Mouse (Mus musculus) midbrain, embryonic 13.5 days (tissue): ENCODE measurements around the gene Cers6. TPM values are rescaled to one million over a fixed set of nuclear protein-coding genes. Genes with fewer than 3 reads are reported as not detected.

ENCODE experiments used
- ATAC-seq: fragments of 200-750 bp; cut with Nextera tagmentation; 2 replicates; pipeline ENCODE4 v1.8.0; 2017; ENCODE audit warnings: mild to moderate bottlenecking, moderate TSS enrichment, moderate library complexity
- H3K27ac ChIP-seq: fragments of 300-500 bp; sonication (generic); 2 replicates; pipeline ENCODE4 v1.5.1; 2015; ENCODE audit warnings: inconsistent platforms, mild to moderate bottlenecking, moderate library complexity
- H3K27me3 ChIP-seq: fragments of 300-500 bp; sonication (generic); 2 replicates; pipeline ENCODE4 v1.6.1; 2015; ENCODE audit warnings: mild to moderate bottlenecking, inconsistent platforms
- H3K36me3 ChIP-seq: fragments of 300-500 bp; sonication (generic); 2 replicates; pipeline ENCODE4 v1.6.1; 2015; ENCODE audit warnings: mild to moderate bottlenecking, inconsistent platforms
- H3K4me1 ChIP-seq: fragments of 300-500 bp; sonication (generic); replicated peaks from 2 replicates; pipeline ENCODE4 v1.6.1; 2015; ENCODE audit warnings: inconsistent platforms
- H3K4me2 ChIP-seq: fragments of 300-500 bp; sonication (generic); replicated peaks from 2 replicates; pipeline ENCODE4 v1.6.1; 2015; ENCODE audit warnings: moderate library complexity, mild to moderate bottlenecking, inconsistent platforms
- H3K4me3 ChIP-seq: fragments of 300-500 bp; sonication (generic); replicated peaks from 2 replicates; pipeline ENCODE4 v1.5.1; 2015; ENCODE audit warnings: mild to moderate bottlenecking, inconsistent platforms
- H3K9ac ChIP-seq: fragments of 300-500 bp; sonication (generic); replicated peaks from 2 replicates; pipeline ENCODE4 v1.6.1; 2015; ENCODE audit warnings: mild to moderate bottlenecking, inconsistent platforms
- H3K9me3 ChIP-seq: fragments of 300-500 bp; sonication (generic); 2 replicates; pipeline ENCODE4 v1.6.1; 2016; ENCODE audit warnings: mild to moderate bottlenecking, inconsistent platforms
- WGBS: fragments of 180-500 bp; shearing (Covaris S2); methylation state at CpG from one replicate; pipeline ENCODE4 v1.1.7; 2015; 5-methylcytosine and 5-hydroxymethylcytosine counted together
- polyA plus RNA-seq: library from polyadenylated mRNA; unstranded; fragments of >200 nt; fragmentation: Nextera tagmentation; extraction: Ambion mirVana; gene quantifications from 2 replicates; pipeline ENCODE4 v1.2.1, GENCODE M21; 2015

Cers6 gene
- polyA plus RNA-seq, 1 experiment from 2014 or later: 54.5 TPM

DNA sequence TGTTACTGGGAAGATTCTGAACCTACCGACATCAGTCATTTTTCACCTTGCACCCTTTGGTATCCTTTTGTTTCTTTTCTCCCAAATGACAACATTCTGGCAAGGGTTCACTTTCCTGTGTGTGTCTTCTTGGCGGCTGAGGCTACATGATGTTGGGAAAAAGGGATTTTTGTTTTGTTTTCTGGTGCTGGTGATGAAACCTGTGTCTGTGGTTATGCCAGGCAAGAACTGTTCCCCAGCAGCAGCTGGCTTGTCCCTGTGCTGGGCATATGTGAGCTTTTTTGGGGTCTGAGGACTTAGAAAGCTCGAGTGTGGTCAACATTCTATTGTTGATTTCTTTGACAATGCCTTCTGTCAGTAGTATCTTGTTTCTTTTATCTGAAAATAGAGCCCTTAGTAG, 45.7 kb downstream of the Cers6 start:
- WGBS: 87% methylated on average over 3 of the region's 3 CpGs
- H3K36me3 ChIP-seq: no peaks in the 10 kb centered on the region
- no peaks in the 10 kb centered on the region for H3K9me3 ChIP-seq
- no peaks in the 10 kb centered on the region for H3K27me3 ChIP-seq
- no peak for ATAC-seq
- H3K9ac ChIP-seq: no peak overlapping the region
- H3K4me3 ChIP-seq: no peak overlapping the region
- no peaks in the 10 kb centered on the region for H3K4me1 ChIP-seq
- no peak overlapping the region for H3K27ac ChIP-seq
- H3K4me2 ChIP-seq: no peak overlapping the region

DNA sequence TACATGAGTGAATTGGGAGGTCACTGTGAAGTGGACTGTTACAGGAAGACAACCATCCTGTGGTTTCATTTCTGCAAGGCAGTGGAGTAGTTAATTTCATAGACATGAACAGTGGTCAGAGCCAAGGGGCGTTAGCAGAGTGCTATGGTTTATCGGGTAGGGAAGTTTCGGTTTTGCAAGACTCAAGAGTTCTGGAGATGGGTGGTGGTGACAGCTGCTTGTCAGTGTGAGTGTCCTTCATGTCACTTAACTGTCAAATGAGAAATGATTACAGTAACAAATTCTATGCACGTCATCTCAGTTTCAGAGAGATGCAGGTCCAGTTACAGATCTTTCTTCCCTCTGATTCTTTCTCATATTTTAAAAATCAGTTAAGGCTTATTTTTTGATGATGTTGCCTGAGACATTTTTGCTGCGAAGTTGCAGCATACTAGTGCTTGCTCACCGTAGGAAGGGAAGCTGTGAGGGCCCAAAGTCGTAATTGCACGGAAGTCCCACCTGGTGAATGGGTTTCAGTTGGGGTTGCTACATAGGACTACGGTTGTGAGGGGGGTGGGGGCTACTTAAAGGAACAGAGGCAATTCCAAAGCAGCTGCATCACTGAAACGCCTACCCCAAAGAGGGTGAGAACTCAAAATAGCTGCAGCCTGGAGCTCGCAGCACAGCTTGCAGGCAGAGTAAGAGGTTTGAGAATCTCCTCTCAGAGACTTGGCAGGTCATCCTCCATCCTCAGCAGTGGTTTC, 46.7 kb downstream of the Cers6 start:
- ATAC-seq: no peak
- Histone ChIP-seq H3K4me3 (no peak overlapping the region), H3K4me1 (no peaks in the 10 kb centered on the region), H3K27ac (no peak overlapping the region), H3K27me3 (no peaks in the 10 kb centered on the region), H3K36me3 (no peaks in the 10 kb centered on the region), H3K9ac (no peak overlapping the region), H3K9me3 (peaks cover 8% of the 10 kb centered on the region), H3K4me2 (no peak overlapping the region)
- WGBS: 90% methylated on average over 11 of the region's 11 CpGs

DNA sequence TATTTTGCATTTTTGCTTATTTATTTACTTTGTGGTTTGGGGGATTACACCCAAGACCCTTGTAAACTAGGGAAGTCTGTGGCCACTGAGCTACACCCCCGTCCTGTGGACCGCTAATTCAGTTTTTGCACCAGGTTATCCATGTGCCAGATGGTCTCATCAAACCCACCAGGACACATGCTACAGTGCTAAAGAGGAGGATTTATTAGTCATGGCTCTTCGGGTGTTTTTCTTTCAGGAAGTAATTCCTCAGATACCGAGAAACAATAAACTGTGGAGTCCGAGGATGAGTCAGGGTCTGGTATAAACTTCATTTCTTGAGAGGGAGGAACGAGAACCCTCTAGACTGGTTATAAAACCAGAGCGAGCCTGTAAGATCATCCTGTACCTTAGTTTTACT, 49.5 kb downstream of the Cers6 start:
- no peak overlapping the region for H3K27ac ChIP-seq
- H3K4me2 ChIP-seq: no peak overlapping the region
- H3K4me1 ChIP-seq: no peaks in the 10 kb centered on the region
- no peaks in the 10 kb centered on the region for H3K27me3 ChIP-seq
- H3K9ac ChIP-seq: no peak overlapping the region
- WGBS: 87% methylated on average over 7 of the region's 7 CpGs
- ATAC-seq: no peak
- H3K4me3 ChIP-seq: no peak overlapping the region
- peaks cover 8% of the 10 kb centered on the region for H3K9me3 ChIP-seq
- H3K36me3 ChIP-seq: no peaks in the 10 kb centered on the region

DNA sequence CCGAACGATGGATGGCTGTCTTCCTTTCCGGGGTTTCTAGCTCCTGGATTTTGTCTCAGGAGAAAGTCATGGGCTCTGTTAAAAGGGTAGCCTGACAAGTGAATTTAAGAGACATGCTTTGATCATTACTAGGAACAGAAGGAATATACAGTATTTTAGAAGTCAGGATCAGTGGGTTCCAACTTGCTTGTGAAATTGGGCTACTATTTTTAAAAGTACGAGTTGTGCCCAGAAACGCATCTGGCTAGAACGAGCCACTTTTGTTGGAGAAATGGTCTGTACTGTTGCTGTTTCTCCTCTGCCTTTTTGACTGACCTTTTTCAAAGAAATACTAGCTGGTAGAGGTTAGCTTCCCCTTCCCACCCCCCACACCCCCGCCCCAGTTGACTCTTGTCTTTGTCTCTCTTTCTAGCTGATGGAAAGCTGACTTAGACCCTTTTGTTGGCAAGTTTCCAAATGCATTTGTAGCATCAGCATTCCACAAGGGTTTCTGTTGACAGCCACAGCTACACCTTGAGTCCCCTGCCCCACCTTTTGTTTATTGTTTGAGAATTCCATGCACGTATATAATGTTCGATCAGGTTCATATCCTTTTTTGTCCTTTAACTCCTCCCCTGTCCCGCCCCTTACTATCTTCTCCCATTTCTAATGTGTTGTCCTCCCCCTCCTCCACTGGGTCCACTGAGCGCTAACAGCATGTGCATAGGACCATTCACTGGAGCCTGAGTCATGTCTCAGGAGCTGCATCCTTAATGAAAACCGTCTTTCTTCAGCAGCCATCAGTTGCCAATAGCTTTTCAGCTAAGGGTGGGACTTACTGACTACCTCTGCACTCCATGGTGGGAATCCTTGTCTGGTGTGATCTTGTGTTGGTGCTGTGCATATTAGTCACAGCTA, 50.6 kb downstream of the Cers6 start:
- ATAC-seq: no peak
- no peak overlapping the region for H3K4me3 ChIP-seq
- H3K4me2 ChIP-seq: no peak overlapping the region
- no peak overlapping the region for H3K27ac ChIP-seq
- no peaks in the 10 kb centered on the region for H3K27me3 ChIP-seq
- no peak overlapping the region for H3K9ac ChIP-seq
- no peaks in the 10 kb centered on the region for H3K4me1 ChIP-seq
- no peaks in the 10 kb centered on the region for H3K36me3 ChIP-seq
- WGBS: 87% methylated on average over 12 of the region's 12 CpGs
- peaks cover 8% of the 10 kb centered on the region for H3K9me3 ChIP-seq

DNA sequence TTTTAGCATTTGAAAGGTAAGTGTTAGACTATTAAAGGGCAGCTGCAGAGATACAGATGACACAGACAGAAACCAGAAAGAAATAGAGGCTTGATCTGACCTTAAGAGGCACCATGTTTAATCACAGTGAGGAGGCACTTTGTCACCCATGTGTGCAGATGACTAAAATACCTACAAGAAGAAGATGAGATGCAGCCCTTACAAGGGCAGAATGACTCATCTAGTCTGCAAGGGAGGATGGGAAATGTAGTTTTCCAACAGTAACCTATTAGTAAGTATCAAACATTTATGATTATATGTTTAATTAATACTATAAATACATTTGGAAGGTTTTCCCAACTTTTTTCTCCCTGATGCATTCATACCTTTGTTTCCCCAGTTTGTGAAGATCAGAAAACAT, 54.5 kb downstream of the Cers6 start:
- no peak for ATAC-seq
- H3K36me3 ChIP-seq: no peaks in the 10 kb centered on the region

DNA sequence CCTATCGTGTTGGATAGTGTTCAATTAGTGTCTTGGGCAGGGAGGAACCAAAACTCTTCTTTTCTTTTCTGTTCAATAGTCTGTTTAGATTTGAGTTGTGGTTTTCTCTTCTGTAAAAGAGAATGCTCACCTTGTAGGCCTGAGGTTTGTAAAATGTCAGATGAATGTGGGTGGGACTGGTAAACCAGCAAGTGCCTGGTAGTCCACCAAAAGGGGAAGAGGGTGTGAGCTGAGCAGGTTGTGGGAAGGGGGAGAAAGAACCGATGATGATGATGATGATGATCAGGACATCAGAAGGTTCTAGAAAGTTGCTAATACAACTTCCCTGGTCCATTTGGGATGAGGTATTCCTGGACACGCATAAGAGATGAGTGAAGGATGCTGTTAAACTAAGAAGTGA, 55.1 kb downstream of the Cers6 start:
- 97% methylated on average over 3 of the region's 3 CpGs for WGBS
- no peak overlapping the region for H3K9ac ChIP-seq
- ATAC-seq: no peak

More for the DNA sequence above, 54.5 kb downstream of the Cers6 start:
- H3K27me3 ChIP-seq: no peaks in the 10 kb centered on the region
- H3K4me1 ChIP-seq: no peaks in the 10 kb centered on the region
- H3K27ac ChIP-seq: no peak overlapping the region
- H3K9ac ChIP-seq: no peak overlapping the region
- no peak overlapping the region for H3K4me3 ChIP-seq
- H3K9me3 ChIP-seq: peaks cover 8% of the 10 kb centered on the region
- no peak overlapping the region for H3K4me2 ChIP-seq

DNA sequence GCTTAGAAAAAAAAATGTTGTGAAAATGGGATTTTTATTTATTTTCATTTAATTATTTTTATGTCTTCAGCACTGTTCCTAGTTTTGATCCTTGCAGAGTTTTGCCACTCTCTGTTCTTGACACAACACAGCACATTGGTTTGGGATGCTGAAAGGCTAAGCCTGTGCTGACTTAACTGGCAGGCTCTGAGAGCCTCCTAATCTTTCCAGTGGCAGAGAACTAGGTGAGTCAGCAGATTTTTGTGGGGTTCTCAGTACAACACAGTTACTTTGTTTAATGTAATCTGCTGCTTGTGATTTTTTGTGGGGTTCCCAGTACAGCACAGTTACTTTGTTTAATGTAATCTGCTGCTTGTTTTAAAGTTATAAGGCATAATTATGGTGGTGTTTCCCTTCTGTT, 55.8 kb downstream of the Cers6 start:
- Histone ChIP-seq H3K9me3 (peaks cover 8% of the 10 kb centered on the region), H3K4me1 (no peaks in the 10 kb centered on the region), H3K4me2 (no peak overlapping the region), H3K27ac (no peak overlapping the region), H3K4me3 (no peak overlapping the region), H3K36me3 (no peaks in the 10 kb centered on the region), H3K27me3 (no peaks in the 10 kb centered on the region), H3K9ac (no peak overlapping the region)
- no peak for ATAC-seq

More for the DNA sequence above, 55.1 kb downstream of the Cers6 start:
- H3K27ac ChIP-seq: no peak overlapping the region
- H3K9me3 ChIP-seq: peaks cover 8% of the 10 kb centered on the region
- no peak overlapping the region for H3K4me3 ChIP-seq
- H3K4me1 ChIP-seq: no peaks in the 10 kb centered on the region
- H3K4me2 ChIP-seq: no peak overlapping the region
- H3K36me3 ChIP-seq: no peaks in the 10 kb centered on the region
- no peaks in the 10 kb centered on the region for H3K27me3 ChIP-seq

DNA sequence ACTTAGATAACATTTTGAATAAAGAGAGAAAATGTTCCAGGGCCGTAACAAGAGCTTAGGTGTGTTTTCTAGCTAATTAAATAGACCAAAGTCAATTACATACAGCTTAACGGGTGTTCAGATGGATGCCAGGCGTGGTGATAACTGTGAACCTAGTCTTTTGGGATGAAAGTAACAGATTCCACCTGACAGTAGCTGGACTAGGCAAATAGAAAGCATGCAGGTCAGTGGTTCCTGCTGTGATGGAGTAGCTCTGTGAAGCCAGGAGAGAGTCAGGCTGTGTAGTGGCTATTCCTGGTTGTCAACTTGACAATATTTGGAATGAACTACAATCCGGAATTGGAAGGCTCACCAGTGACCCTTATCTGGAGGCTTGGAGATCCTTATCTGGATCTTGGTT, 56.3 kb downstream of the Cers6 start:
- Histone ChIP-seq H3K4me2 (no peak overlapping the region), H3K9me3 (peaks cover 3% of the 10 kb centered on the region), H3K4me1 (no peaks in the 10 kb centered on the region), H3K4me3 (no peak overlapping the region), H3K36me3 (no peaks in the 10 kb centered on the region), H3K27me3 (no peaks in the 10 kb centered on the region), H3K9ac (no peak overlapping the region), H3K27ac (no peak overlapping the region)
- no peak for ATAC-seq
- WGBS: 91% methylated on average over 4 of the region's 4 CpGs

DNA sequence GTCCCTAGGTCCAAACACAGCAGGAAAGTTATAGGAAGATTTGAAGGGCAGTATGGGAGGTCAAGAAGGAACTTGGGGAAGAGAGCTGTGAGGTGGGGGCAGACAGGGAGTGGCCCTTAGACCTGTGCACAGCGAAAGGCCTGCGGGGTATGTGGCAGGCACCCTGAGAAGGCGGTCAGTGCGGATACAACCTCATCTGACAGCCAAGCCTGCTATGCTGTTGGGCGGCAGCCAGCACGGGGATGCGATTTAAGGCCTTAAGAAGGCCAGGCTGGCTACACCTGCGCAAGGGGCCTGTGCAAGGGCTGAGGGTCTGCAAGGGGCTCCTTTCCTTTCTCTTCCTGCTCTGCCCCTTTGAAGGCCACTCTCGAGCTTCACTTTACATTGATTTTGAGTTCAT, 63.1 kb downstream of the Cers6 start:
- ATAC-seq: no peak
- Histone ChIP-seq H3K4me3 (no peak overlapping the region), H3K27me3 (no peaks in the 10 kb centered on the region), H3K36me3 (no peaks in the 10 kb centered on the region), H3K4me1 (0 out of 2 replicates have a peak, but pooled peaks cover 2% of the 10 kb centered on the region), H3K9me3 (no peaks in the 10 kb centered on the region), H3K9ac (no peak overlapping the region), H3K4me2 (no peak overlapping the region), H3K27ac (no peak overlapping the region)
- WGBS: 89% methylated on average over 9 of the region's 9 CpGs

DNA sequence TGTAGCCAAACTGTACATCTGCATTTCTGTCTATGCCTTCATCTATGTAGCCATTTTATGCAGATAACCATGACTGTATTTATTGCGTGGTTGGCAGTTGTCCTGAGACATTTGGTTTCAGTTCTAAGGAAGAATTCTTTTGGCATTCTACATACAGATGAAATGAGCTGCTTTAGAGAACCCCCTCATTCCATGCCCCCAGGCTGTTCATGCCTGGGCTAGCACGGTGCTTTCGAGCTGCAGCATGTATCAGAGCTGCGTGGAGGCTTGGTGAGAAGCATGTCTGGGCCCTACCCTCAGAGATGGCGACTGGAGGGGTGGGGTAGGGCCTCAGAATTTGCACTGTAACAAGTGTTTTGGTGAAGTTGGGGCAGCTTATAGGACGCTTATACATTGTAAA, 64.3 kb downstream of the Cers6 start:
- no peaks in the 10 kb centered on the region for H3K9me3 ChIP-seq
- 86% methylated on average over 6 of the region's 6 CpGs for WGBS
- 0 out of 2 replicates have a peak, but pooled peaks cover 2% of the 10 kb centered on the region for H3K4me1 ChIP-seq
- H3K36me3 ChIP-seq: no peaks in the 10 kb centered on the region
- H3K4me3 ChIP-seq: no peak overlapping the region
- no peaks in the 10 kb centered on the region for H3K27me3 ChIP-seq
- no peak for ATAC-seq
- H3K27ac ChIP-seq: no peak overlapping the region
- H3K9ac ChIP-seq: no peak overlapping the region
- no peak overlapping the region for H3K4me2 ChIP-seq

DNA sequence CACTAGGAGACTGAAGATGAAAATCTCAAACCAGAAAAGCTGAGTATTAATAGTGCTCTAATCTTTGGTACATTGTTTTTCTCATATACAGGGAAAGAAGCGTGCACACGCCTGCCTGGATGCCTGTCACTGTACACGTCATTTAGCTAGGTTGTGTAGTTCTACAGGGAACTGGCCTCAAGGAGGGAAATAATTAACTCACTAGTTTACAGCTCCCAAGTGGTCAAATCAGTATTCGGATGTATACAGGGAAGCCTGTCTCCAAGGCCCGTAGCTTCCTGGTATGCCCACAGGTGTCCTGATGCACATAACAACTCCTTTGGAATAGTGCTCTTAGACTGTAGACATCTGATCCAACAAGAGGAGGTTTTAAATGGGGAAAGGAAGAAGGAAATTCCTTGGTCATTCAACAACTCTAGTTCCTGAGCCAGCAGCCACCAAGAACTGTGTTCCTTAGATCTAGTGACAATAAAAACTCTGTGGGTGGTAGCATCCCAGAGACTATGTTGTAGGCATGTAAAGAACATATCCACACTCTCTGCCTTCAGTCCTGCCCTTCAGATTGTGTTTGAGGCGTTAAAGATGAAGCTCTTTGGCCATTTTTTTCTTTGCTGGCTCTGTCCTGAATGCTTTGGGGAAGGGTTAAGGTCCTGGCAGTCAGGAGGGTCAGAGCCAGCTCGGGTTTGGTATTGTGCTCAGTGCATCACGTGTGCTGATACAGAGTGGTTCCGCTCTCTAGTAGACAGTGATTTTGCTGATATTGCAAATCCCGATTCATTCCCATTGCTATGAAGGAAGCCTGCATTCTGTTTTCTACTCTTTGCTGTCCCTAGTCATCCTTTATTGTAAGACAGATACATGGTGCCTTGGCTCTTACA, 65.9 kb downstream of the Cers6 start:
- H3K36me3 ChIP-seq: no peaks in the 10 kb centered on the region
- H3K4me2 ChIP-seq: no peak overlapping the region
- H3K4me3 ChIP-seq: no peak overlapping the region
- WGBS: 81% methylated on average over 10 of the region's 10 CpGs
- no peaks in the 10 kb centered on the region for H3K9me3 ChIP-seq
- H3K27ac ChIP-seq: no peak overlapping the region
- no peak for ATAC-seq
- H3K4me1 ChIP-seq: 0 out of 2 replicates have a peak, but pooled peaks cover 5% of the 10 kb centered on the region
- H3K9ac ChIP-seq: no peak overlapping the region
- H3K27me3 ChIP-seq: no peaks in the 10 kb centered on the region

DNA sequence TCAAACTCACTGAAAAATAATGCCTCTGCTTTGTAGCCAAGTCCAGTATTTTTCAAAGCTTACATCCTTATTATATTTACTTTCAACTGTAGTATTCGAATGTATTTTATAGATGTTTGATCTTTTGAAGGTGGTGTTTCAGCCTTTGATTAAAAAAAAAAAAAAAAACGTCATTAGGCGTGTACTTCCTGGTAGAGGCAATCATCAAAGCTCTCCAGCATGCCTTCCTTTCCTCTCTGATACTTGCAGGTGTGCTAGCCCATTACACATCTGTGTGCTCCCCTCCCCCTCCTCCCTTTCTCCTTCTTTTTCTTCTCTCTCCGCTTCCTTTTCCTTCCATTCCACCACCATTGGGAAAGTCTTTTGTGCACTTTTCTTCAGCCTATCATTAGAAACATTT, 71.0 kb downstream of the Cers6 start:
- Histone ChIP-seq H3K4me3 (no peak overlapping the region), H3K36me3 (0 out of 2 replicates have a peak, but pooled peaks cover 10% of the 10 kb centered on the region), H3K9me3 (no peaks in the 10 kb centered on the region), H3K4me1 (0 out of 2 replicates have a peak, but pooled peaks cover 3% of the 10 kb centered on the region), H3K9ac (no peak overlapping the region), H3K4me2 (no peak overlapping the region), H3K27me3 (no peaks in the 10 kb centered on the region), H3K27ac (no peak overlapping the region)
- WGBS: 72% methylated on average over 4 of the region's 4 CpGs
- ATAC-seq: no peak
